ENCODE assay signal across 8 mouse cellular contexts in genomic region chr5:135934481-135935175, GRCm38 (mm10). TPM values are rescaled to one million over a fixed set of nuclear protein-coding genes. Genes with fewer than 3 reads are reported as not detected.
DNase-seq lines count a peak whose midpoint lies in the region; ATAC-seq lines count a peak whose summit lies in the region.

Gene Ywhag (minus strand): TSS chr5:135934616.

- H3K27me3 ChIP-seq in lung, embryonic 16.5 days (ENCODE audit: control insufficient read depth, insufficient read depth, low read depth, low read length): no peaks in the 10 kb centered on the region

- WGBS in lung, embryonic 16.5 days: under 1% methylated on average over 47 of the region's 48 CpGs

- peaks cover 10% of the 10 kb centered on the region for H3K4me1 ChIP-seq in lung, embryonic 16.5 days (replicated peaks; ENCODE audit: control insufficient read depth, insufficient read depth, low read length)

- H3K9me3 ChIP-seq in lung, embryonic 16.5 days (ENCODE audit: control insufficient read depth, low read length): no peaks in the 10 kb centered on the region

- H3K4me2 ChIP-seq in lung, embryonic 16.5 days (ENCODE audit: low read depth, low read length): peak within 1 kb of the TSS; percentile 66

- ATAC-seq in hematopoietic stem cell, adult 5-6 weeks (replicated peaks in 1 of 2; ENCODE audit: insufficient read depth in 1 of 2, low FRiP score in 2 of 2, low TSS enrichment in 1 of 2, low read depth in 1 of 2, poor library complexity in 2 of 2, severe bottlenecking in 2 of 2): peak; percentile 91 to 98
- peak; percentile 97 for ATAC-seq in lung, embryonic 16.5 days (ENCODE audit: low read depth)

- H3K36me3 ChIP-seq in lung, embryonic 16.5 days (ENCODE audit: control insufficient read depth, insufficient read depth, low read length): peaks cover 8% of the 10 kb centered on the region; the same call in 1 of the 2 replicates

- peak; percentile 93 for DNase-seq in MEL-GATA-1-ER (ENCODE audit: extremely low read depth, low read depth)
- DNase-seq in cerebellum, adult 8-10 months: peak; percentile 98
- peak; percentile 97 for DNase-seq in forelimb bud, embryonic 11.5 days (ENCODE audit: low read depth, low spot score)
- peak; percentile 92 for DNase-seq in layer of hippocampus, adult 9-10 months (ENCODE audit: low spot score)
- DNase-seq in ovary, postnatal 10 days (ENCODE audit: low spot score): peak; percentile 96
- DNase-seq in thymus, postnatal 10 days (ENCODE audit: low spot score in 2 of 2): peak; percentile 98 to 99

- H3K4me3 ChIP-seq in lung, embryonic 16.5 days (ENCODE audit: low read length): peak within 1 kb of the TSS; percentile 72

- peak within 1 kb of the TSS; percentile 82 for H3K9ac ChIP-seq in lung, embryonic 16.5 days (ENCODE audit: low read length)

- H3K27ac ChIP-seq in lung, embryonic 16.5 days (ENCODE audit: low read length): peak within 1 kb of the TSS; percentile 97

RNA-seq across cellular contexts. Expression of gene Ywhag, which starts in this region (rescaled TPM):
- total RNA-seq in hematopoietic stem cell, adult 5-6 weeks (2017): 95.4 and 110 TPM in 2 replicates
- polyA plus RNA-seq in lung, embryonic 16.5 days (2015; fragmentation: Nextera tagmentation; extraction: Ambion mirVana): 150 and 155 TPM in 2 replicates

Comparison
In these comparisons a context has a peak if more than half of its experiments do, and no peak if none do; other contexts are left out.
1. Peak in every context shown above with its lines: DNase-seq, ATAC-seq, H3K4me3 ChIP-seq and H3K27ac ChIP-seq.